Mouse (Mus musculus) leukemia stem cell, adult 10-12 weeks (primary cell): ENCODE measurements around the gene Hist1h2bh. TPM values are rescaled to one million over a fixed set of nuclear protein-coding genes. Genes with fewer than 3 reads are reported as not detected.

ENCODE experiments used
- polyA plus RNA-seq: library from polyadenylated mRNA; stranded (reverse); fragments of >175 nt; gene quantifications from 2 replicates; pipeline ENCODE4 v1.2.3, GENCODE M21; 2012; ENCODE audit warnings: low replicate concordance

Hist1h2bh gene
- polyA plus RNA-seq, 1 experiment, result 2.9 TPM

Other genes starting within 250 kb of the Hist1h2bh start
- 0.23 and 1.0 TPM in 2 replicates for gene Zfp322a, start 174.2 kb downstream of the Hist1h2bh start, polyA plus RNA-seq
- 4.0 and 4.7 TPM in 2 replicates for gene Abt1, start 119.5 kb downstream of the Hist1h2bh start, polyA plus RNA-seq
- gene Btn1a1, start 77.5 kb downstream of the Hist1h2bh start, polyA plus RNA-seq, result 0.12 and 0.15 TPM in 2 replicates
- gene Btn2a2, start 54.5 kb downstream of the Hist1h2bh start, polyA plus RNA-seq, result not detected in 2 replicates
- 22.4 and 24.1 TPM in 2 replicates for gene Hist1h4h, start 12.3 kb downstream of the Hist1h2bh start, polyA plus RNA-seq
- 1,274 and 2,101 TPM in 2 replicates for gene Hist1h2af, start 9.5 kb downstream of the Hist1h2bh start, polyA plus RNA-seq
- gene Hist1h3g, start 8.0 kb downstream of the Hist1h2bh start, polyA plus RNA-seq, result 9.7 and 27.2 TPM in 2 replicates
- gene Hist1h3f, start 660 bp upstream of the Hist1h2bh start, polyA plus RNA-seq, result 7.8 and 13.9 TPM in 2 replicates
- 39.6 and 48.6 TPM in 2 replicates for gene Hist1h4f, start 8.3 kb upstream of the Hist1h2bh start, polyA plus RNA-seq
- 0.89 and 1.4 TPM in 2 replicates for gene Hist1h1d, start 9.9 kb upstream of the Hist1h2bh start, polyA plus RNA-seq
- 12.2 and 20.5 TPM in 2 replicates for gene Hist1h3e, start 19.0 kb upstream of the Hist1h2bh start, polyA plus RNA-seq
- 20.4 and 37.8 TPM in 2 replicates for gene Hist1h2ae, start 27.8 kb upstream of the Hist1h2bh start, polyA plus RNA-seq
- 19.7 and 30.7 TPM in 2 replicates for gene Hist1h2bg, start 28.0 kb upstream of the Hist1h2bh start, polyA plus RNA-seq
- gene Hist1h2bf, start 30.8 kb upstream of the Hist1h2bh start, polyA plus RNA-seq, result 15.2 and 20.1 TPM in 2 replicates
- gene Hist1h2ad, start 31.0 kb upstream of the Hist1h2bh start, polyA plus RNA-seq, result 1.2 and 1.8 TPM in 2 replicates
- gene Hist1h3d, start 32.4 kb upstream of the Hist1h2bh start, polyA plus RNA-seq, result 1.1 and 5.4 TPM in 2 replicates
- gene Hist1h4d, start 38.2 kb upstream of the Hist1h2bh start, polyA plus RNA-seq, result 21.9 and 50.4 TPM in 2 replicates
- 1.7 and 2.0 TPM in 2 replicates for gene Hist1h2be, start 77.7 kb upstream of the Hist1h2bh start, polyA plus RNA-seq
- 6.8 and 18.7 TPM in 2 replicates for gene Hist1h1e, start 79.2 kb upstream of the Hist1h2bh start, polyA plus RNA-seq
- gene Hist1h2ac, start 140.6 kb upstream of the Hist1h2bh start, polyA plus RNA-seq, result 1.7 and 2.0 TPM in 2 replicates
- 3.1 and 3.3 TPM in 2 replicates for gene Hist1h2bc, start 140.8 kb upstream of the Hist1h2bh start, polyA plus RNA-seq
- gene Hist1h1t, start 152.4 kb upstream of the Hist1h2bh start, polyA plus RNA-seq, result not detected in 2 replicates
- gene Hist1h4c, start 155.1 kb upstream of the Hist1h2bh start, polyA plus RNA-seq, result 3.9 and 4.0 TPM in 2 replicates
- gene Hfe, start 167.5 kb upstream of the Hist1h2bh start, polyA plus RNA-seq, result 5.0 and 7.1 TPM in 2 replicates
- 13.0 and 32.3 TPM in 2 replicates for gene Hist1h1c, start 195.4 kb upstream of the Hist1h2bh start, polyA plus RNA-seq
- gene Hist1h3c, start 202.2 kb upstream of the Hist1h2bh start, polyA plus RNA-seq, result 4.9 and 12.8 TPM in 2 replicates
- 14.4 and 31.0 TPM in 2 replicates for gene Hist1h2bb, start 203.3 kb upstream of the Hist1h2bh start, polyA plus RNA-seq
- gene Hist1h2ab, start 207.7 kb upstream of the Hist1h2bh start, polyA plus RNA-seq, result 39.8 and 47.5 TPM in 2 replicates
- 4.5 and 16.4 TPM in 2 replicates for gene Hist1h3b, start 208.9 kb upstream of the Hist1h2bh start, polyA plus RNA-seq
- 7.2 and 8.6 TPM in 2 replicates for gene Hist1h4b, start 213.6 kb upstream of the Hist1h2bh start, polyA plus RNA-seq
- 40.2 and 48.3 TPM in 2 replicates for gene Hist1h4a, start 217.8 kb upstream of the Hist1h2bh start, polyA plus RNA-seq
- gene Hist1h3a, start 219.0 kb upstream of the Hist1h2bh start, polyA plus RNA-seq, result 0.45 and 5.1 TPM in 2 replicates
- 1.2 and 1.7 TPM in 2 replicates for gene Hist1h1a, start 220.3 kb upstream of the Hist1h2bh start, polyA plus RNA-seq
- not detected in 2 replicates for gene Trim38, start 226.5 kb upstream of the Hist1h2bh start, polyA plus RNA-seq